ENCODE assay signal across 24 mouse cellular contexts in the genomic region with DNA sequence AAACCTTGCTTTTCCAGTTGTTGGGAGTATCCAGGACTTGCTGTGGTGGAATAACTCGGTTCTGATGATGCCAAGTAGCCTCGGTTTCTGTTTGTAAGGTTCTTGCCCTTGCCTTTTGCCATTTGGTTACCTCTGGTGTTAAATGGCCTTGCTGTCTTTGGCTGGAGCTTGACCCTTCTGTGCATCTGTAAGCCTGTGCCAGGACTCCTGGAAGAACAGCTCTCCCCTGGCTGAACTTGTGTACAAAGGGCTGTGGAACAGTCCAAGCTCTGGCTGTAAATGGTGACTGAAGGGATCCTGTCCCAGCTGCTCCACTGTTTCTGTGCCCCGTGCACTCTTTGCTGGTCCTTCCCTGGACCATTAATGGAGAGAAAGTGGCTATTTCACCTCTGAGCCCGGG. TPM values are rescaled to one million over a fixed set of nuclear protein-coding genes. Genes with fewer than 3 reads are reported as not detected.
"Had no signal": no experiment of that assay in that cellular context is flagged by ENCODE, and none has a peak within 500 bp of the region (broad histone marks: within the 10 kb centered on the region; RNA-seq: fewer than 3 reads in every experiment).

No protein-coding gene starts in this region.

- H3K27ac ChIP-seq: neural tube, embryonic 15.5 days; stomach, embryonic 15.5 days; stomach, postnatal 0 days had no signal

- H3K9me3 ChIP-seq: stomach, embryonic 15.5 days had no signal

- H3K4me1 ChIP-seq: neural tube, embryonic 15.5 days; stomach, embryonic 15.5 days had no signal

- H3K27me3 ChIP-seq: neural tube, embryonic 15.5 days; stomach, embryonic 15.5 days had no signal

- H3K36me3 ChIP-seq: neural tube, embryonic 15.5 days; stomach, embryonic 15.5 days had no signal

- H3K4me3 ChIP-seq: neural tube, embryonic 15.5 days; stomach, embryonic 15.5 days had no signal

- H3K9ac ChIP-seq: neural tube, embryonic 15.5 days; stomach, embryonic 15.5 days had no signal

- H3K4me2 ChIP-seq: neural tube, embryonic 15.5 days; stomach, embryonic 15.5 days had no signal

- DNase-seq: retina, postnatal 1 day; right cerebral cortex, adult 18-20 months; right cerebral cortex, postnatal 14 days; right cerebral cortex, postnatal 25 days; right cerebral cortex, postnatal 4 days; spleen, adult 18-20 months; thymus, adult 18-20 months; thymus, adult 2 months; thymus, postnatal 14 days; thymus, postnatal 25 days; thymus, postnatal 36 days; thymus, postnatal 4 days had no signal

RNA-seq across cellular contexts. Expression of a gene that starts 5.8 kb away (rescaled TPM):
- total RNA-seq: neutrophil, adult 5-6 weeks had no signal
- polyA plus RNA-seq: neural tube, embryonic 14.5 days; neural tube, embryonic 15.5 days; small intestine, adult 2 months; spleen, adult 2 months; stomach, embryonic 14.5 days; stomach, embryonic 15.5 days; stomach, embryonic 16.5 days; stomach, postnatal 0 days; testis, adult 2 months; thymus, adult 2 months; thymus, postnatal 0 days; urinary bladder, adult 2 months had no signal

RNA-seq across cellular contexts. Expression of a gene that starts 47.1 kb away (rescaled TPM):
- total RNA-seq: neutrophil, adult 5-6 weeks had no signal
- polyA plus RNA-seq: neural tube, embryonic 14.5 days; neural tube, embryonic 15.5 days; small intestine, adult 2 months; spleen, adult 2 months; stomach, embryonic 14.5 days; stomach, embryonic 15.5 days; stomach, embryonic 16.5 days; stomach, postnatal 0 days; testis, adult 2 months; thymus, adult 2 months; urinary bladder, adult 2 months had no signal
